ENCODE assay signal across 8 mouse cellular contexts in genomic region chr16:96230411-96230810, GRCm38 (mm10). TPM values are rescaled to one million over a fixed set of nuclear protein-coding genes. Genes with fewer than 3 reads are reported as not detected.
DNase-seq lines count a peak whose midpoint lies in the region; ATAC-seq lines count a peak whose summit lies in the region.

No protein-coding gene starts in this region.

- H3K9ac ChIP-seq in forebrain, embryonic 14.5 days (ENCODE audit: low read length) = no peak overlapping the region
- H3K9ac ChIP-seq in hindbrain, embryonic 12.5 days = no peak overlapping the region

- peak; percentile 85 for ATAC-seq in cerebellum, adult (ENCODE audit: insufficient number of reproducible peaks, low FRiP score, low TSS enrichment)
- ATAC-seq in forebrain, embryonic 14.5 days = peak; percentile 84
- ATAC-seq in hindbrain, embryonic 12.5 days (ENCODE audit: low FRiP score) = peak; percentile 71; the same call in 1 of the 2 replicates

- no peak overlapping the region for H3K4me2 ChIP-seq in forebrain, embryonic 14.5 days (ENCODE audit: low read length)
- H3K4me2 ChIP-seq in hindbrain, embryonic 12.5 days (replicated peaks) = no peak overlapping the region

- no peaks in the 10 kb centered on the region for H3K36me3 ChIP-seq in forebrain, embryonic 14.5 days (ENCODE audit: control insufficient read depth, insufficient read depth, low read length)
- H3K36me3 ChIP-seq in hindbrain, embryonic 12.5 days = no peaks in the 10 kb centered on the region

- H3K9me3 ChIP-seq in forebrain, embryonic 14.5 days (replicated peaks; ENCODE audit: control insufficient read depth, low read length) = no peaks in the 10 kb centered on the region
- no peaks in the 10 kb centered on the region for H3K9me3 ChIP-seq in hindbrain, embryonic 12.5 days (replicated peaks)

- 31% methylated on average over 11 of the region's 11 CpGs for WGBS in forebrain, embryonic 14.5 days
- WGBS in hindbrain, embryonic 12.5 days = 29% methylated on average over 11 of the region's 11 CpGs

- H3K27ac ChIP-seq in forebrain, embryonic 14.5 days (ENCODE audit: low read depth, low read length) = no peak overlapping the region
- no peak overlapping the region for H3K27ac ChIP-seq in hindbrain, embryonic 12.5 days

- no peak overlapping the region for H3K4me3 ChIP-seq in forebrain, embryonic 14.5 days (ENCODE audit: low read depth, low read length)
- no peak overlapping the region for H3K4me3 ChIP-seq in hindbrain, embryonic 12.5 days

- peaks cover 1% of the 10 kb centered on the region; the same call in 1 of the 2 replicates for H3K4me1 ChIP-seq in forebrain, embryonic 14.5 days (ENCODE audit: control insufficient read depth, insufficient read depth, low read length)
- H3K4me1 ChIP-seq in hindbrain, embryonic 12.5 days = peaks cover under 1% of the 10 kb centered on the region; the same call in 1 of the 2 replicates

- DNase-seq in MEL-GATA-1-ER (ENCODE audit: extremely low read depth, low read depth) = peak; percentile 13
- peak; percentile 85 for DNase-seq in forebrain, embryonic 14.5 days (ENCODE audit: low spot score)
- DNase-seq in layer of hippocampus, adult 8-10 months (ENCODE audit: low spot score in 2 of 2) = peak; percentile 48 to 76
- peak; percentile 84 for DNase-seq in lung, postnatal 14 days
- DNase-seq in retina, postnatal 1 day = peak; percentile 88
- peak; percentile 83 for DNase-seq in thymus, postnatal 4 days

- no peaks in the 10 kb centered on the region for H3K27me3 ChIP-seq in forebrain, embryonic 14.5 days (replicated peaks; ENCODE audit: control insufficient read depth, insufficient read depth, low read length)
- H3K27me3 ChIP-seq in hindbrain, embryonic 12.5 days = no peaks in the 10 kb centered on the region

RNA-seq across cellular contexts. Expression of gene B3galt5, which starts 5.2 kb away (rescaled TPM):
- 1.3 and 1.6 TPM in 2 replicates for polyA plus RNA-seq in forebrain, embryonic 14.5 days (2014; fragmentation: Nextera tagmentation; extraction: Ambion mirVana)
- polyA plus RNA-seq in hindbrain, embryonic 12.5 days (2016; fragmentation: Nextera tagmentation; extraction: Ambion mirVana) = 1.2 and 1.7 TPM in 2 replicates
- total RNA-seq in layer of hippocampus, adult 8-10 months (2022) = 10 to 100 TPM; 55.0 to 58.0 (median 56.9) TPM

RNA-seq across cellular contexts. Expression of gene Sh3bgr, which starts 30.2 kb away (rescaled TPM):
- polyA plus RNA-seq in forebrain, embryonic 14.5 days (2014; fragmentation: Nextera tagmentation; extraction: Ambion mirVana) = 0.60 and 1.4 TPM in 2 replicates
- 3.0 and 3.2 TPM in 2 replicates for polyA plus RNA-seq in hindbrain, embryonic 12.5 days (2016; fragmentation: Nextera tagmentation; extraction: Ambion mirVana)
- total RNA-seq in layer of hippocampus, adult 8-10 months (2022) = 1 to 10 TPM; 1.8 to 2.4 (median 2.2) TPM

RNA-seq across cellular contexts. Expression of gene Lca5l, which starts 38.3 kb away (rescaled TPM):
- polyA plus RNA-seq in forebrain, embryonic 14.5 days (2014; fragmentation: Nextera tagmentation; extraction: Ambion mirVana) = 1.1 and 1.4 TPM in 2 replicates
- polyA plus RNA-seq in hindbrain, embryonic 12.5 days (2016; fragmentation: Nextera tagmentation; extraction: Ambion mirVana) = 1.6 TPM in 2 replicates
- total RNA-seq in layer of hippocampus, adult 8-10 months (2022) = 1 to 10 TPM; 1.8 to 3.0 (median 2.5) TPM

Comparison
In these comparisons a context has a peak if more than half of its experiments do, and no peak if none do; other contexts are left out.
1. DNase-seq: peak in every context shown above with its lines; median percentile 88 in retina, postnatal 1 day; 85 in forebrain, embryonic 14.5 days; 84 in lung, postnatal 14 days; 83 in thymus, postnatal 4 days; 62 in layer of hippocampus, adult 8-10 months; 13 in MEL-GATA-1-ER.